Mouse (Mus musculus) layer of hippocampus, adult 2 months (tissue): ENCODE measurements around the gene Ddit4l. TPM values are rescaled to one million over a fixed set of nuclear protein-coding genes. Genes with fewer than 3 reads are reported as not detected.
"Not testable (repeated sequence)": the region's sequence is repeated elsewhere in the genome, so short reads cannot be mapped to it uniquely, and the experiment has no call there.

ENCODE experiments used
- DNase-seq, 2 experiments: peaks; one replicate each; pipeline ENCODE4 v3.0.0; 2022; ENCODE audit warnings: low spot score in 2 of 2
- H3K27ac ChIP-seq: fragments of 200-600 bp; 2 replicates; pipeline ENCODE4 v1.8.1; 2022
- H3K4me3 ChIP-seq: fragments of 200-600 bp; 2 replicates; pipeline ENCODE4 v1.8.1; 2022; ENCODE audit warnings: mild to moderate bottlenecking
- CTCF ChIP-seq: fragments of 200-600 bp; conservative IDR thresholded peaks from 2 replicates; pipeline ENCODE4 v1.8.1; 2022; ENCODE audit warnings: antibody characterized with exemption, mild to moderate bottlenecking, moderate library complexity
- microRNA-seq, 2 experiments: library from miRNA; unstranded; fragments of <30 nt; microRNA quantifications; one replicate each; pipeline ENCODE4 v1.2.0; 2021
- total RNA-seq, 2 experiments: library from RNA; stranded (reverse); gene quantifications; 2 replicates each; pipeline ENCODE4 v1.2.3; 2021

Ddit4l gene
- total RNA-seq, 2 experiments from 2014 or later: 8.7 to 8.9 TPM

GRCm38 (mm10) chr3:137623581-137624362 lies 2.4 kb downstream of the Ddit4l start:
- Histone ChIP-seq H3K4me3 (peak overlapping the region; percentile 70), H3K27ac (peak overlapping the region; percentile 81)
- no peak for TF ChIP-seq CTCF
- peak in 1 of 2 experiments; percentile 20 for DNase-seq

GRCm38 (mm10) chr3:137625054-137625453 lies 3.6 kb downstream of the Ddit4l start:
- Histone ChIP-seq H3K27ac (peak overlapping the region; percentile 51; the same call in 1 of the 2 replicates), H3K4me3 (peak overlapping the region; percentile 70)
- DNase-seq: no peak
- no peak for TF ChIP-seq CTCF

- Histone ChIP-seq H3K27ac (no peak overlapping the region), H3K4me3 (no peak overlapping the region)
- DNase-seq: no peak
- TF ChIP-seq CTCF: no peak
These were observed 12.3 kb downstream of the Ddit4l start for GRCm38 (mm10) chr3:137633726-137634125.

- TF ChIP-seq CTCF: 0 out of 2 replicates have a peak, but pooled peaks have one; percentile 9
- Histone ChIP-seq H3K27ac (no peak overlapping the region), H3K4me3 (no peak overlapping the region)
- DNase-seq: no peak
These were observed 15.2 kb downstream of the Ddit4l start for GRCm38 (mm10) chr3:137636571-137636970.

- Histone ChIP-seq H3K27ac (no peak overlapping the region), H3K4me3 (no peak overlapping the region)
- TF ChIP-seq CTCF: no peak
- DNase-seq: no peak
These were observed 19.8 kb downstream of the Ddit4l start for GRCm38 (mm10) chr3:137641238-137641637.

- Histone ChIP-seq H3K4me3 (no peak overlapping the region), H3K27ac (no peak overlapping the region)
- no peak for DNase-seq
- TF ChIP-seq CTCF: no peak
These were observed 20.7 kb downstream of the Ddit4l start for GRCm38 (mm10) chr3:137642137-137642536.

GRCm38 (mm10) chr3:137642568-137642967 lies 21.2 kb downstream of the Ddit4l start:
- no peak for DNase-seq
- H3K4me3 ChIP-seq: no peak overlapping the region
- H3K27ac ChIP-seq: no peak overlapping the region
- no peak for TF ChIP-seq CTCF

GRCm38 (mm10) chr3:137644081-137644480 lies 22.7 kb downstream of the Ddit4l start:
- no peak overlapping the region for H3K27ac ChIP-seq
- no peak for TF ChIP-seq CTCF
- no peak overlapping the region for H3K4me3 ChIP-seq
- no peak for DNase-seq

GRCm38 (mm10) chr3:137644947-137645346 lies 23.5 kb downstream of the Ddit4l start:
- no peak for DNase-seq

GRCm38 (mm10) chr3:137647427-137648100 lies 26.2 kb downstream of the Ddit4l start:
- H3K4me3 ChIP-seq: no peak overlapping the region
- TF ChIP-seq CTCF: no peak
- peak; percentile 30 to 38 for DNase-seq
- H3K27ac ChIP-seq: peak overlapping the region; percentile 78

More at GRCm38 (mm10) chr3:137644947-137645346, 23.5 kb downstream of the Ddit4l start:
- no peak overlapping the region for H3K27ac ChIP-seq
- no peak for TF ChIP-seq CTCF
- H3K4me3 ChIP-seq: no peak overlapping the region

- Histone ChIP-seq H3K4me3 (no peak overlapping the region), H3K27ac (peak overlapping the region; percentile 5; the same call in 1 of the 2 replicates)
- DNase-seq: no peak
- no peak for TF ChIP-seq CTCF
These were observed 27.7 kb downstream of the Ddit4l start for GRCm38 (mm10) chr3:137649112-137649511.

GRCm38 (mm10) chr3:137652853-137653252 lies 31.4 kb downstream of the Ddit4l start:
- TF ChIP-seq CTCF: no peak

GRCm38 (mm10) chr3:137671224-137671623 lies 49.8 kb downstream of the Ddit4l start, which contains the start of gene Gm21962:
TSS of gene Gm21962 (plus strand) at chr3:137671524.
- not testable (repeated sequence) for H3K27ac ChIP-seq, H3K4me3 ChIP-seq, DNase-seq

More at GRCm38 (mm10) chr3:137652853-137653252, 31.4 kb downstream of the Ddit4l start:
- H3K4me3 ChIP-seq: no peak overlapping the region
- DNase-seq: no peak
- no peak overlapping the region for H3K27ac ChIP-seq

Small RNA genes within 50 kb of the gene (microRNA-seq; reads per million reads assigned to microRNA genes)
- gene Gm22468: 0 reads per million in 2 experiments

Other genes starting within 250 kb of the Ddit4l start
- gene Gm21962, start 49.9 kb downstream of the Ddit4l start, total RNA-seq: not detected
- 100 to 1,000 TPM; 142 to 147 TPM for gene H2afz, start 242.9 kb downstream of the Ddit4l start, total RNA-seq
- gene Dnajb14, start 246.1 kb downstream of the Ddit4l start, total RNA-seq: 10 to 100 TPM; 52.7 to 52.9 TPM